Mouse (Mus musculus) spleen, adult 10 weeks (tissue): ENCODE measurements around the gene Ankrd26. TPM values are rescaled to one million over a fixed set of nuclear protein-coding genes. Genes with fewer than 3 reads are reported as not detected.

Experiments used
- polyA plus RNA-seq: library from polyadenylated mRNA; stranded (reverse); fragments of 350-450 nt; fragmentation: Illumina TruSeq; extraction: RNeasy Lipid Tissue Mini Kit (QIAGEN cat#74804); gene quantifications from one replicate; pipeline ENCODE4 v1.2.3, GENCODE M21; 2015; ENCODE audit warnings: low replicate concordance; ENCODE audit not compliant: insufficient read depth

The Ankrd26 gene
- 10.1 TPM for polyA plus RNA-seq

DNA sequence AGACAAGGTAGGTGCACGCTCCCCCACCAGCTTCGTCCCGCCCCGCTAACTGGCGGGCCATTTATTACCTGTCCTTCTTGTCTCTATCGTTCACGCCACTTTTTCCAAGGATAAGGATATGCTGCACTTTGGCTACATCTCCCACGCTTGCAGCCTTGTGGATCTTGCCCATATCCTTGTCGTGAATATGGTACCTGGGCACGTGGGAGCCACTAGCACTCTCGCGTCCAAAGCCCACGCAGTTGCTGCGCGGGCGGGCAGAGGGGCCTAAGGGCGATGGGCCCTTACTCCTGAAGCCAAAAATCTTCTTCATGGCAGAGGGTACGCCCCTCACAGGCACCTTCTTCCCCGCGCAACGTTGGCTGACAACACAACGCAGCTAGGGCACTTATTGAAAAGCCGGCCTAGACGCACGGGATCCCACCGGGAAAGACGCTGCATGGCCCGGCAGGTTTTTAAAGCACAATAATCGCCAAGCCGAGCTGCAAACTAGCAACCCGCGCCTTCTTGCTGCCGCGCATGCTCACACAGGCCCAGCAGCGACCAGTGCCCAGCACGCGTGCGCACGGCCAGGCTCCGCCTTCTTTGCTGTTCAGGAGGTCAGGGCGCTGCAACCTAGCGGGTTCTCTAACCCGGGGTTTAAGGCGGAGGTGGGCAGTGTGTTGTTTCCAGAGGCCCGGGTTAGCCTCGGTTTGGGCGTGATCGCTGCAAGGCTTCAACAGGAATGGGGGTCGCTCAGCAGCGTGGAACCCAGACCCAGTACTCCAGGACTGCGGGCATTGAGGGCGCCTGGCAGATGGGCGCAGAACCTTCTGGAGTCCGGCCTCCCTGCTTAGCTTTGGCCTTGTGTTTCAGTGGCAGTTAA, at the start of gene Ankrd26:
Gene Ankrd26, minus strand, starts transcription at position 482 of the 865 bp plus-strand sequence.

DNA sequence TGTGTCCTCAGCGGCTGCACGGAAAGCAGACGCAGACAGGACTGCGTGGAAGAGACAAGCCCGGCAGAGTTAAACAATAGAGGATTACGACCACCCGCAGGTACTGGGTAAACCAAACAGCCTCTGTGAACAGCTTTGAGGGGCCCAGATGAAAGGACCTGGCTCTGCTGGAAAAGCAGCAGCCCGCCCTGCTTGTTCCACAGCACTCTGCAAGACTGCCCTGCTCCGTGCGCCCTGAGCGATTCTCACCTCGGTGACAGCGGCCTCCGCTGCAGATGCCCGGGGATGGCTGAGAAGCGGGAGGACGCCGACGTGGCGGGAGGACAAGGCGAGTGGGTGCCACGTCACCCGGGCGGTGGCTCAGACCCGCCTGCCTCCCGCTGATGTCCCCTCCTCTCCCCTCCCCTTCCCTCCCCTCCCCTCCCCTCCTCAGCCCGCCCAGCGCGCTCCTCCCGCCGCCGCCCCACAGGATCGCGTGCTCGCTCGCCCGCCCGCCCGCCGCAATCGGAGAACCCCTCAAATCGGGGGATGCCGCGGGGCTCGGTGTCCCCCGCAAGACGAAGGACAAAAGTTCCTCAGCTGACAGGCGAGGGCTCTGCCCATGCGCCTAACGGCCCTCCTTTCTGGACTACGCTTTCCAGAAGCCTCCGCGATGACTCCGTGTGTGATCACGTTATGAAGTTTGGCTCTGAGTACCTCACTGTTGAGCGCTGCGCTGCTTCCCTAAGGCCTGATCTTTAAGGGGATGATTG, 82.9 kb downstream of the Ankrd26 start, which contains the start of gene Zfp9:
Gene Zfp9, minus strand, starts transcription at position 364 of the 752 bp plus-strand sequence.

DNA sequence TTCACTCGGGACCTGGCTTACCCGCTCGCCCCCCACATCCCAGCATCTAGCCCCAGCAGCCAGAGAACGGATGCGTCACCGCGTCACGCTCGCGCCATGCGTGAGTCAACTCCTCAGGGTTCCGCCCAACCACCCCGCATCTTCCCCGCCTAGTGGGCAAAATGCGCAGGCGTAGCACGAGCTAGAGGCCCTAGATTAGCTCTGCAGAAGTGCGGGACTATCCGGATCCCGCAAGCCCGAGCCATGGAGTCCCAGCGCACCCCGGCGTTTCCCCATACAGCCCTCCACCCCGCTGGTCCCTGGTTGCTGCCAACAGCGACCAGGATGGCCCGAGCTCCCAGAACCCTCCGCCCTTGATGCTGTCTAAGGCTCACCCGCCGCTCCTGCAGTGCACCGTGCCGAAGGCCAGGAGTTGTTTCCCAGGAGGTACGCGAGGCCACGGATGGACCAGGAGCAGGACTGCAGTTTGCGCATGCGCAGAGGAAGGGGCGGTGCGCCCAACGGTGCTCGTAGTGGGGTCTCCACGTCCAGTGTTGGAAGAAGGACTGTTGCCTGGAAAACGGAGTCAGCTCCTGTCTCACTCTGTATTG, 106.9 kb downstream of the Ankrd26 start, which contains the start of gene Zfp248:
Gene Zfp248, minus strand, starts transcription at position 487 of the 590 bp plus-strand sequence.

Other genes starting within 250 kb of the Ankrd26 start
- 50.5 TPM for gene Bms1, start 142.8 kb downstream of the Ankrd26 start, polyA plus RNA-seq
- 2.9 TPM for gene Zfp248, start 106.7 kb downstream of the Ankrd26 start, polyA plus RNA-seq
- 2.9 TPM for gene Zfp9, start 82.9 kb downstream of the Ankrd26 start, polyA plus RNA-seq